Mouse (Mus musculus) inflammation-experienced regulatory T-cells, adult 6 months (primary cell): ENCODE measurements around the gene Pym1. TPM values are rescaled to one million over a fixed set of nuclear protein-coding genes. Genes with fewer than 3 reads are reported as not detected.

ENCODE experiments used
- ATAC-seq: one replicate; pipeline ENCODE4 v1.8.0; 2017
- polyA plus RNA-seq, 3 experiments: library from polyadenylated mRNA; unstranded; fragments of 100-300 nt; shearing (Covaris generic); gene quantifications; one replicate each; pipeline ENCODE4 v1.2.1; 2017

Pym1 gene
- polyA plus RNA-seq, 3 experiments from 2014 or later = 64.5 to 69.6 (median 66.4) TPM

GRCm38 (mm10) chr10:128745946-128746613, 1.6 kb upstream of the Pym1 start:
- peak; percentile 62 for ATAC-seq

- ATAC-seq = no peak
These were observed 580 bp upstream of the Pym1 start for GRCm38 (mm10) chr10:128746972-128747645.

GRCm38 (mm10) chr10:128748252-128748864, 669 bp downstream of the Pym1 start:
- peak; percentile 51 for ATAC-seq

- no peak for ATAC-seq
These were observed 25.2 kb downstream of the Pym1 start for GRCm38 (mm10) chr10:128772895-128773294.

- no peak for ATAC-seq
These were observed 26.0 kb downstream of the Pym1 start for GRCm38 (mm10) chr10:128773685-128774084.

GRCm38 (mm10) chr10:128778441-128778840, 30.8 kb downstream of the Pym1 start:
- no peak for ATAC-seq

- ATAC-seq = no peak
These were observed 31.5 kb downstream of the Pym1 start for GRCm38 (mm10) chr10:128779011-128779795.

- no peak for ATAC-seq
These were observed 32.5 kb downstream of the Pym1 start for GRCm38 (mm10) chr10:128780200-128780599.

- ATAC-seq = no peak
These were observed 42.9 kb downstream of the Pym1 start, which contains the start of gene Mmp19 for GRCm38 (mm10) chr10:128790398-128791124. Gene Mmp19 (plus strand): TSS chr10:128790910.

GRCm38 (mm10) chr10:128792041-128792440, 44.4 kb downstream of the Pym1 start:
- ATAC-seq = no peak

- no peak for ATAC-seq
These were observed 45.6 kb downstream of the Pym1 start for GRCm38 (mm10) chr10:128793258-128793657.

GRCm38 (mm10) chr10:128794391-128794790, 46.7 kb downstream of the Pym1 start:
- ATAC-seq = no peak

GRCm38 (mm10) chr10:128795581-128795980, 47.9 kb downstream of the Pym1 start:
- ATAC-seq = no peak

- no peak for ATAC-seq
These were observed 51.0 kb downstream of the Pym1 start for GRCm38 (mm10) chr10:128798676-128799075.

- ATAC-seq = no peak
These were observed 54.3 kb downstream of the Pym1 start for GRCm38 (mm10) chr10:128801981-128802495.

- ATAC-seq = no peak
These were observed 55.3 kb downstream of the Pym1 start for GRCm38 (mm10) chr10:128802956-128803355.

GRCm38 (mm10) chr10:128803361-128803760, 55.7 kb downstream of the Pym1 start:
- ATAC-seq = no peak

- ATAC-seq = no peak
These were observed 56.1 kb downstream of the Pym1 start, which contains the start of gene Dnajc14 for GRCm38 (mm10) chr10:128803771-128804270. Gene Dnajc14 (plus strand): TSS chr10:128804062.

- peak; percentile 48 for ATAC-seq
These were observed 56.8 kb downstream of the Pym1 start, which contains the start of gene Tmem198b for GRCm38 (mm10) chr10:128804271-128805091. Gene Tmem198b (minus strand): TSS chr10:128804370.
